Mouse (Mus musculus): ENCODE results near the gene Frzb. TPM values are rescaled to one million over a fixed set of nuclear protein-coding genes. Genes with fewer than 3 reads are reported as not detected.

Frzb gene
- polyA plus RNA-seq, 1 experiment from 2014 or later = 1.3 TPM

GRCm38 (mm10) chr2:80445491-80445890 is 1.9 kb downstream of the Frzb start:
- no peak overlapping the region for H3K4me3 ChIP-seq
- H3K27me3 ChIP-seq = peaks cover 27% of the 10 kb centered on the region
- H3K4me1 ChIP-seq = peaks cover 12% of the 10 kb centered on the region
- 55% methylated on average over 10 of the region's 10 CpGs for whole genome bisulfite sequencing
- 0 out of 2 replicates have a peak overlapping the region, but pooled peaks have one; percentile 99 for H3K4me2 ChIP-seq
- H3K9me3 ChIP-seq = no peaks in the 10 kb centered on the region
- no peak overlapping the region for H3K9ac ChIP-seq
- ATAC-seq (ENCODE audit: borderline replicate concordance, extremely low read depth, low FRiP score, low TSS enrichment) = no peak
- no peak overlapping the region for H3K27ac ChIP-seq
- H3K36me3 ChIP-seq = no peaks in the 10 kb centered on the region

- H3K9ac ChIP-seq = no peak overlapping the region
- WGBS = 66% methylated on average over 14 of the region's 14 CpGs
- no peak overlapping the region for H3K4me3 ChIP-seq
- no peaks in the 10 kb centered on the region for H3K36me3 ChIP-seq
- H3K4me1 ChIP-seq = peaks cover 12% of the 10 kb centered on the region
- ATAC-seq (ENCODE audit: borderline replicate concordance, extremely low read depth, low FRiP score, low TSS enrichment) = no peak
- no peak overlapping the region for H3K27ac ChIP-seq
- no peaks in the 10 kb centered on the region for H3K9me3 ChIP-seq
- no peak overlapping the region for H3K4me2 ChIP-seq
- H3K27me3 ChIP-seq = peaks cover 27% of the 10 kb centered on the region
These were observed 2.7 kb downstream of the Frzb start for GRCm38 (mm10) chr2:80444418-80445365.

DNA sequence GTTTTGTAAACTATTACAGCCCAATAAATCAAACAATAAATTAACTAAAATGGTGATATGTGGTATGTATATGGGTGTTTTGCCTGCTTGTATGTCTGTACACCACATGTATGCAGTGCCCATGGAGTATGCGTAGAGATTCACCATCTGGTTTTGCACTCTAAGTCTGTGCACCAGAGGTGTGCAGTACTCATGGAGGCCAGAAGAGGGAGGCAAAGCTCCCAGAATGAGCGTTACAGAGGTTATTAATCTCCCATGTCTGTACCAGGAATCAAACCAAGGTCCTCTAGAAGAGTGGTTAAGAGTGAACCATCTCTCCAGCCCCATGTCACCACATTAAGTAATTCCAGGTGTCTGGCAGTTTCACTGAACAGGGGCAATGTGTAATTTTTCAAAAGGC is 3.5 kb downstream of the Frzb start:
- WGBS = 83% methylated on average over 2 of the region's 2 CpGs
- Histone ChIP-seq H3K4me2 (no peak overlapping the region), H3K4me3 (no peak overlapping the region), H3K27ac (no peak overlapping the region), H3K36me3 (no peaks in the 10 kb centered on the region), H3K9me3 (no peaks in the 10 kb centered on the region), H3K4me1 (peaks cover 12% of the 10 kb centered on the region), H3K27me3 (peaks cover 27% of the 10 kb centered on the region), H3K9ac (no peak overlapping the region)
- no peak for ATAC-seq (ENCODE audit: borderline replicate concordance, extremely low read depth, low FRiP score, low TSS enrichment)

DNA sequence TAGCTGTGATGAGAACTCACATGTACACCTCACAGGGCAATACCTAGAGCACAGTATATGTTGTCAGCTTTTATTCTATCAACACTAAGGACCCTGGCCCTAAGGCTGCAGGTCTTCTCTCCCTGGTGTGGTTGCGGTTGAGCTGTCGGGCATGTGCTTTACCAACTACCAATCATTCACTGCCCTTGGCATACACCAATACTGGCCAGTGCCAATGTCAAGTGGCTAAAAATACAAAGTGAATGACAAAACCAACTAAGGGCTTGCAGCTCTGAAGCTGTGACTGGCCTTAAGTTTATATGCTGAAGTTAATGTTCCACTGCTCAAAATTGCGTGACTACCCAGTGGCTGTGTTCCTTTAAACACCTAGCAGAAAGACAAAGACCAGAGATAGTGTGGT is 6.0 kb downstream of the Frzb start:
- no peaks in the 10 kb centered on the region for H3K36me3 ChIP-seq
- H3K27me3 ChIP-seq = peaks cover 20% of the 10 kb centered on the region
- no peak overlapping the region for H3K4me3 ChIP-seq
- WGBS = 87% methylated on average over 3 of the region's 3 CpGs
- no peak overlapping the region for H3K4me2 ChIP-seq
- H3K9me3 ChIP-seq = no peaks in the 10 kb centered on the region
- H3K4me1 ChIP-seq = peaks cover 5% of the 10 kb centered on the region; the same call in 1 of the 2 replicates
- H3K9ac ChIP-seq = no peak overlapping the region
- no peak overlapping the region for H3K27ac ChIP-seq
- no peak for ATAC-seq (ENCODE audit: borderline replicate concordance, extremely low read depth, low FRiP score, low TSS enrichment)

GRCm38 (mm10) chr2:80438854-80439253 is 8.6 kb downstream of the Frzb start:
- 85% methylated on average over 3 of the region's 3 CpGs for WGBS
- H3K27ac ChIP-seq = no peak overlapping the region
- no peak for ATAC-seq (ENCODE audit: borderline replicate concordance, extremely low read depth, low FRiP score, low TSS enrichment)
- no peaks in the 10 kb centered on the region for H3K9me3 ChIP-seq
- H3K36me3 ChIP-seq = no peaks in the 10 kb centered on the region
- H3K4me3 ChIP-seq = no peak overlapping the region
- H3K4me1 ChIP-seq = no peaks in the 10 kb centered on the region
- H3K27me3 ChIP-seq = no peaks in the 10 kb centered on the region
- H3K4me2 ChIP-seq = no peak overlapping the region
- H3K9ac ChIP-seq = no peak overlapping the region

- Histone ChIP-seq H3K27me3 (no peaks in the 10 kb centered on the region), H3K9me3 (no peaks in the 10 kb centered on the region), H3K4me3 (no peak overlapping the region), H3K27ac (no peak overlapping the region), H3K4me1 (no peaks in the 10 kb centered on the region), H3K36me3 (no peaks in the 10 kb centered on the region), H3K9ac (no peak overlapping the region), H3K4me2 (no peak overlapping the region)
- 77% methylated on average over 2 of the region's 2 CpGs for WGBS
- ATAC-seq (ENCODE audit: borderline replicate concordance, extremely low read depth, low FRiP score, low TSS enrichment) = no peak
These were observed 10.0 kb downstream of the Frzb start for GRCm38 (mm10) chr2:80437401-80437800.

DNA sequence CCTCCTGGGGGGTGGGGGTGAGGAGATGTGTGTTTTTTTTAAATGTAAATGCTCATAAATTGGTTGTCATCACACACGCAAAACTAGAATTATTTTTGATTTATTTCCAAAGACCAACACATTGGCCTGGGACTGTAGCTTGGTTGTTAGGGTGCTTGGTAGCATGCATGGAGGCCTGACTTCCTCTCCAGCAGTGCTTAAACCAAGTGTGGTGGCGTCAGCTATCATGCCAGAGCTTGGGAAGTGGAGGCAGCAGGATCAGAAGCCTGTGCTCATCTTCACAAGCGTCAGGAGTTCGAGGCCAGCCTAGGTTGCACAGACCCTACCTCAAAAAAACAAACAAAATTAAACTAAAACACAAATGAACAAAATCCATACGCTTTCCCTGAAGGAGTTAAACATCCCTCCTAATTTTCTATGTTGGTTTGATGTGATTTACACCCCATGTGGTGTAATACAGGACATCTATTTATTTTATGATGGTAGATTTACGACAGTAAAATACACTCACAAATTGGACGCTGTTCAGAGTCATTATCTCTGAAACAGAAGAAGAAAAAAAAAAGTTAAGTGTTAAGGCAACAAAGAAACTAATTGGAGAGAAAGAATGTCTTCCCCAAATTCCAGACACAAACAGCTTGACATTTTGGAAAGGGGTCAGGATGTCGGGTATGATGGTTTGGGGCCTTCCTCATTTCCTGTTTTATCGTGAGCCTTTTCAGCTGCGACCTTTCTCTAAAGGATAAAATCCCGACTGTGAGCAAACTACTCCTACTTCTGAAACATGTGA is 12.4 kb downstream of the Frzb start:
- H3K4me3 ChIP-seq = no peak overlapping the region
- WGBS = 49% methylated on average over 11 of the region's 11 CpGs
- no peak overlapping the region for H3K27ac ChIP-seq
- no peaks in the 10 kb centered on the region for H3K27me3 ChIP-seq
- H3K9ac ChIP-seq = no peak overlapping the region
- no peak for ATAC-seq (ENCODE audit: borderline replicate concordance, extremely low read depth, low FRiP score, low TSS enrichment)
- no peaks in the 10 kb centered on the region for H3K4me1 ChIP-seq
- H3K9me3 ChIP-seq = no peaks in the 10 kb centered on the region
- no peak overlapping the region for H3K4me2 ChIP-seq
- H3K36me3 ChIP-seq = no peaks in the 10 kb centered on the region

GRCm38 (mm10) chr2:80433254-80433876 is 14.1 kb downstream of the Frzb start:
- H3K9me3 ChIP-seq = no peaks in the 10 kb centered on the region
- no peaks in the 10 kb centered on the region for H3K27me3 ChIP-seq
- 75% methylated on average over 6 of the region's 6 CpGs for WGBS
- ATAC-seq (ENCODE audit: borderline replicate concordance, extremely low read depth, low FRiP score, low TSS enrichment) = no peak
- no peaks in the 10 kb centered on the region for H3K36me3 ChIP-seq
- H3K27ac ChIP-seq = no peak overlapping the region
- H3K4me2 ChIP-seq = no peak overlapping the region
- no peaks in the 10 kb centered on the region for H3K4me1 ChIP-seq
- no peak overlapping the region for H3K9ac ChIP-seq
- no peak overlapping the region for H3K4me3 ChIP-seq

GRCm38 (mm10) chr2:80430357-80431053 is 16.9 kb downstream of the Frzb start:
- no peaks in the 10 kb centered on the region for H3K36me3 ChIP-seq
- no peak overlapping the region for H3K27ac ChIP-seq
- H3K4me1 ChIP-seq = no peaks in the 10 kb centered on the region
- ATAC-seq (ENCODE audit: borderline replicate concordance, extremely low read depth, low FRiP score, low TSS enrichment) = no peak
- WGBS = 30% methylated on average over 1 of the region's 1 CpGs
- no peak overlapping the region for H3K4me2 ChIP-seq
- no peaks in the 10 kb centered on the region for H3K9me3 ChIP-seq
- no peaks in the 10 kb centered on the region for H3K27me3 ChIP-seq
- no peak overlapping the region for H3K9ac ChIP-seq
- no peak overlapping the region for H3K4me3 ChIP-seq

DNA sequence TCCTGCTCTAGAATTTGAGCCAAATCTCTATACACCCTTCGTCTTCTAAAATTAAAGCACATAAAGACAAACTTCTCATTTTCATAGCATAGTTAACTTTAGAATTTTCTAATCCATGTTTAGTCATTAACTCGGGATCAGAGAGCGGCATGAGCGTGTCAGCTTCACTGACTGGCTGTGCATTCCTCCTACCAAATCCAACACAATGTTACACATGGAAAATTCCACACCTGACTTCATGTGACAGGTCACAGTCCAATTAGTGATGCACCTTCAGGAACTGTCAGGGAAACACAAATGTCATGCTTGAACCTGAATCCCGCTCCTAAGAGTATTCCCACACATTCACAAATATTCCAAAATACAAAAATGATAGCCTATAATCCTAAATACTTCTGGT is 24.3 kb downstream of the Frzb start:
- no peaks in the 10 kb centered on the region for H3K36me3 ChIP-seq
- H3K27me3 ChIP-seq = no peaks in the 10 kb centered on the region
- H3K9ac ChIP-seq = no peak overlapping the region
- ATAC-seq (ENCODE audit: borderline replicate concordance, extremely low read depth, low FRiP score, low TSS enrichment) = no peak
- no peaks in the 10 kb centered on the region for H3K9me3 ChIP-seq
- WGBS = 93% methylated on average over 5 of the region's 5 CpGs
- no peak overlapping the region for H3K27ac ChIP-seq
- no peak overlapping the region for H3K4me3 ChIP-seq
- no peaks in the 10 kb centered on the region for H3K4me1 ChIP-seq
- no peak overlapping the region for H3K4me2 ChIP-seq

DNA sequence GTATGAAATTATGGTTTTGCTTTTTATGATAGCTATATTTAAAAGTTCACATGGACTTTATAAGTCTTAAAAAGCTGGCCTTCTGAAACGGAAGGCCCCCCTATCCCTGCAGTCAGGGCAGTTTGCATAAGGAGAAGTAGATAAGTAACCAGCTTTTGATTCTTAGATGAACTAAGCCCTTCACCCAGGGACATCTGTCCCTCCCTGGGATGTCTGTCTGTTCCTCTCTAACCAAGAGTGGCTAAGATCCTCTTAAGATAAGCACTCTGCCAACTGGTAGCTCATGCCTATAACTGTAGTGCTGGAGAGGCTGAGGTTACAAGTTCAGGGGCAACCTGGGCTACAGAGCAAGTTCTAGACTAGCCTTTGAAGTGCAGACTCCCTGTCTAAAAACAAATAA is 25.4 kb downstream of the Frzb start:
- Histone ChIP-seq H3K4me1 (no peaks in the 10 kb centered on the region), H3K4me2 (no peak overlapping the region), H3K9me3 (no peaks in the 10 kb centered on the region), H3K36me3 (no peaks in the 10 kb centered on the region), H3K4me3 (no peak overlapping the region), H3K9ac (no peak overlapping the region), H3K27ac (no peak overlapping the region), H3K27me3 (no peaks in the 10 kb centered on the region)
- 52% methylated on average over 1 of the region's 1 CpGs for WGBS
- no peak for ATAC-seq (ENCODE audit: borderline replicate concordance, extremely low read depth, low FRiP score, low TSS enrichment)

Data from lung, embryonic 15.5 days (tissue).